Mouse (Mus musculus) testis, adult 2 months (tissue): ENCODE measurements around the gene Cecr2.

Source experiments
- CTCF ChIP-seq: fragments of 200-500 bp; IDR thresholded peaks from 2 replicates; pipeline ENCODE4 v1.5.1; 2012; ENCODE audit warnings: low read depth, mild to moderate bottlenecking, inconsistent platforms, low read length, moderate library complexity; ENCODE audit not compliant: control insufficient read depth, insufficient read depth, insufficient replicate concordance
- POLR2A ChIP-seq: fragments of 200-500 bp; IDR thresholded peaks from 2 replicates; pipeline ENCODE4 v1.6.1; 2012; ENCODE audit warnings: low read depth, mild to moderate bottlenecking, inconsistent platforms, low read length, moderate library complexity; ENCODE audit not compliant: control insufficient read depth

GRCm38 (mm10) chr6:120798905-120799304 is 132.7 kb downstream of the Cecr2 start:
- TF ChIP-seq CTCF (no peak), POLR2A (no peak)
